Mouse (Mus musculus) embryonic facial prominence, embryonic 13.5 days (tissue): ENCODE results near the gene 2410137M14Rik. TPM values are rescaled to one million over a fixed set of nuclear protein-coding genes. Genes with fewer than 3 reads are reported as not detected.

ENCODE experiments used
- ATAC-seq: fragments of 200-750 bp; cut with Nextera tagmentation; 2 replicates; pipeline ENCODE4 v1.8.0; 2017; ENCODE audit warnings: low read depth; ENCODE audit not compliant: insufficient number of reproducible peaks, insufficient read depth, low FRiP score, low TSS enrichment
- H3K27ac ChIP-seq: fragments of 300-500 bp; sonication (generic); 2 replicates; pipeline ENCODE4 v1.5.1; 2015; ENCODE audit warnings: moderate library complexity, mild to moderate bottlenecking, inconsistent platforms
- H3K27me3 ChIP-seq: fragments of 300-500 bp; sonication (generic); 2 replicates; pipeline ENCODE4 v1.6.1; 2015; ENCODE audit warnings: mild to moderate bottlenecking, inconsistent platforms
- H3K36me3 ChIP-seq: fragments of 300-500 bp; sonication (generic); 2 replicates; pipeline ENCODE4 v1.6.1; 2015; ENCODE audit warnings: mild to moderate bottlenecking, inconsistent platforms
- H3K4me1 ChIP-seq: fragments of 300-500 bp; sonication (generic); 2 replicates; pipeline ENCODE4 v1.6.1; 2015; ENCODE audit warnings: inconsistent platforms
- H3K4me2 ChIP-seq: fragments of 300-500 bp; sonication (generic); 2 replicates; pipeline ENCODE4 v1.6.1; 2015; ENCODE audit warnings: moderate library complexity, mild to moderate bottlenecking, inconsistent platforms
- H3K4me3 ChIP-seq: fragments of 300-500 bp; sonication (generic); 2 replicates; pipeline ENCODE4 v1.5.1; 2015; ENCODE audit warnings: mild to moderate bottlenecking, inconsistent platforms
- H3K9ac ChIP-seq: fragments of 300-500 bp; sonication (generic); 2 replicates; pipeline ENCODE4 v1.6.1; 2015; ENCODE audit warnings: mild to moderate bottlenecking, inconsistent platforms
- H3K9me3 ChIP-seq: fragments of 300-500 bp; sonication (generic); 2 replicates; pipeline ENCODE4 v1.6.1; 2016; ENCODE audit warnings: inconsistent platforms
- WGBS: fragments of 180-500 bp; shearing (Covaris S2); methylation state at CpG from one replicate; pipeline ENCODE4 v1.1.7; 2015; ENCODE audit warnings: mixed read lengths; 5-methylcytosine and 5-hydroxymethylcytosine counted together
- polyA plus RNA-seq: library from polyadenylated mRNA; unstranded; fragments of >200 nt; fragmentation: Nextera tagmentation; extraction: Ambion mirVana; gene quantifications from 2 replicates; pipeline ENCODE4 v1.2.1, GENCODE M21; 2015

Gene 2410137M14Rik
- polyA plus RNA-seq, 1 experiment from 2014 or later: not detected

DNA sequence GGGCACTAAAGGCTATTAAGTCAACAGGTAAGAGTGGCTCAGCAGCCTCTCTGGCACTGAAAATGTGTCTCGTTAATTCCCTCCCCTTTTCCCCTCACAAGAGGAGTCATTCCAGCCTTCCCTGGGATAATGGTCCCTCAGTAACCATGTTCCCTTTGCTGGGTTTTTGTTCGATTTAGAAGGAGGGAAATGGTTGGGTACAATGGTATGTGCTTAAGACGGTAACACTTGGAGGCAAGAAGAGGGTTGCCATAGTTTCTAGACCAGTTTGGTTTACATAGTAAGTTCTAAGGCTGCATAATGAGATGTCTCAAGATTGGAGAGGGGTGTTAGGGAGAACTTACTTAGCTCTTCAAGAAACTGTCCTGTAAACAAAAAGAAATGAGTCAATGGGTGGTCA is 30.7 kb upstream of the 2410137M14Rik start:
- H3K27ac ChIP-seq: no peak overlapping the region
- no peak overlapping the region for H3K4me3 ChIP-seq
- no peak overlapping the region for H3K9ac ChIP-seq
- H3K36me3 ChIP-seq: peaks cover 45% of the 10 kb centered on the region
- no peaks in the 10 kb centered on the region for H3K27me3 ChIP-seq
- H3K4me1 ChIP-seq: peaks cover 4% of the 10 kb centered on the region; the same call in 1 of the 2 replicates
- no peaks in the 10 kb centered on the region for H3K9me3 ChIP-seq
- ATAC-seq: no peak
- WGBS: 85% methylated on average over 3 of the region's 3 CpGs
- no peak overlapping the region for H3K4me2 ChIP-seq

DNA sequence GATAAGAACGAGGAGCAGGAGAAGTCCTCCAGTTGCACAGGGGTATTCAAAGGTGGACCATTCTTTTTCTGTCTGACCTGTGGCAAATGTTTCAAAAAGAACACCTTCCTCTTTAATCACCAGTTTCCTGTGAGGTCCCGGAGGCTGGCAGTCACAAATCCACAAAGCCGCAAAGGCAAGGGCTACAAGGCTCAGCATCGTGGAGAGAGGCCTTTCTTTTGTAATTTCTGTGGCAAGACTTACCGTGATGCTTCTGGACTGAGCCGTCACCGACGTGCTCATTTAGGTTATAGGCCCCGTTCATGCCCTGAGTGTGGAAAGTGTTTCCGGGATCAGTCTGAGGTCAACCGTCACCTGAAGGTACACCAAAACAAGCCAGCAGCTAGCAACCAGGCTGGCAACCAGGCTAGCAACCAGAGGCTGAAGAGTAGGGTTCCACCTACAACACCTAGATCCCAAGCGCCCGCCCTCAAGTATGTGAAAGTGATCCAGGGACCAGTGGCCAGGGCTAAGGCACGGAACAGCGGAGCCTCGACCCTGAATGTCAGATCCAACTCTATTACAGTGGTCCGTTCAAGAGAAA is 28.5 kb upstream of the 2410137M14Rik start:
- H3K36me3 ChIP-seq: peaks cover 58% of the 10 kb centered on the region
- WGBS: 92% methylated on average over 17 of the region's 17 CpGs
- ATAC-seq: no peak

DNA sequence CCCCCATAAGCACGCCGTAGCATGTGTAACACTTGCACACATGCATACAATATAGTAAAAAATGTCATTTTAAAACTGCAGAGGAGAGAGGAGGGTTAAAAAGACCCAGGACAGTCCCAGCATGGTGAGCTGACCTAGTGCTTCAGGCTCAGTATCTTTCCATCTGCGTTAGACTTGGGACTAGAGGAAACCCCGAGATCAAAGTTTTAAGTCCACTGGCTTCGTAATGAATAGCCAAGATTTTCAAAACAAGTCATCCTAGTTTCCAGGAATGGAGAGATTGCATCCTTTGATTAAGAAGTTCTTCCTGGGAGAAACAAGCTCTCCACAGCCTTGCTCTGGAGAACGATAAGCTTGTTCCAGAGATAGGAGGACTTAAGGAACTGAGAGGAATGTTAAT is 27.1 kb upstream of the 2410137M14Rik start:
- H3K9me3 ChIP-seq: no peaks in the 10 kb centered on the region
- H3K27ac ChIP-seq: no peak overlapping the region
- no peak overlapping the region for H3K9ac ChIP-seq
- peaks cover 58% of the 10 kb centered on the region for H3K36me3 ChIP-seq
- no peak overlapping the region for H3K4me3 ChIP-seq
- no peak overlapping the region for H3K4me2 ChIP-seq
- 89% methylated on average over 6 of the region's 6 CpGs for WGBS
- no peak for ATAC-seq
- H3K27me3 ChIP-seq: no peaks in the 10 kb centered on the region
- H3K4me1 ChIP-seq: peaks cover 7% of the 10 kb centered on the region

More for the DNA sequence above, 28.5 kb upstream of the 2410137M14Rik start:
- H3K4me1 ChIP-seq: no peaks in the 10 kb centered on the region
- no peak overlapping the region for H3K4me3 ChIP-seq
- no peaks in the 10 kb centered on the region for H3K9me3 ChIP-seq
- H3K4me2 ChIP-seq: no peak overlapping the region
- no peak overlapping the region for H3K27ac ChIP-seq
- no peaks in the 10 kb centered on the region for H3K27me3 ChIP-seq
- H3K9ac ChIP-seq: no peak overlapping the region

DNA sequence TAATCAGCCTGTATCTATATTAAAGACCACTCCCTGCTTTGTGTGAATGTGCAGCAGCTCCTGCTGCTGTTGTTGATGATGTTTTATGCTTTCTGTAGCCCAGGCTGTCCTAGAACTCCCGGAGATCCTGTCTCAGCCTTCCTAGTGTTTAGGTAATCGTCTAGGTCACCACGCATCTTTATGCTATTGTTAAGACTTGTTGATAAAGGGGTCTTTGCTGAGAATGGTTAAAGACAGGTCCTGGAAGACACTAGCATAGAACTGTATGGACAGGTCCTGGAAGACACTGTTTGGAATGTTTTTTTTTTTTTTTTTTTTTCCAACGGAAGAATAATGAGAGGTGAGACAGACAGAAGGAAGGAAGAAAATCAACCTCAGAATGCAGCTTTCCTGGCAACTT is 22.3 kb upstream of the 2410137M14Rik start:
- peak overlapping the region; percentile 72 for H3K4me2 ChIP-seq
- peaks cover 9% of the 10 kb centered on the region for H3K4me1 ChIP-seq
- H3K9me3 ChIP-seq: no peaks in the 10 kb centered on the region
- H3K27me3 ChIP-seq: no peaks in the 10 kb centered on the region
- H3K36me3 ChIP-seq: peaks cover 29% of the 10 kb centered on the region
- peak overlapping the region; percentile 93; the same call in 1 of the 2 replicates for H3K27ac ChIP-seq
- no peak for ATAC-seq
- 44% methylated on average over 4 of the region's 4 CpGs for WGBS
- peak overlapping the region; percentile 81 for H3K4me3 ChIP-seq
- H3K9ac ChIP-seq: peak overlapping the region; percentile 96

DNA sequence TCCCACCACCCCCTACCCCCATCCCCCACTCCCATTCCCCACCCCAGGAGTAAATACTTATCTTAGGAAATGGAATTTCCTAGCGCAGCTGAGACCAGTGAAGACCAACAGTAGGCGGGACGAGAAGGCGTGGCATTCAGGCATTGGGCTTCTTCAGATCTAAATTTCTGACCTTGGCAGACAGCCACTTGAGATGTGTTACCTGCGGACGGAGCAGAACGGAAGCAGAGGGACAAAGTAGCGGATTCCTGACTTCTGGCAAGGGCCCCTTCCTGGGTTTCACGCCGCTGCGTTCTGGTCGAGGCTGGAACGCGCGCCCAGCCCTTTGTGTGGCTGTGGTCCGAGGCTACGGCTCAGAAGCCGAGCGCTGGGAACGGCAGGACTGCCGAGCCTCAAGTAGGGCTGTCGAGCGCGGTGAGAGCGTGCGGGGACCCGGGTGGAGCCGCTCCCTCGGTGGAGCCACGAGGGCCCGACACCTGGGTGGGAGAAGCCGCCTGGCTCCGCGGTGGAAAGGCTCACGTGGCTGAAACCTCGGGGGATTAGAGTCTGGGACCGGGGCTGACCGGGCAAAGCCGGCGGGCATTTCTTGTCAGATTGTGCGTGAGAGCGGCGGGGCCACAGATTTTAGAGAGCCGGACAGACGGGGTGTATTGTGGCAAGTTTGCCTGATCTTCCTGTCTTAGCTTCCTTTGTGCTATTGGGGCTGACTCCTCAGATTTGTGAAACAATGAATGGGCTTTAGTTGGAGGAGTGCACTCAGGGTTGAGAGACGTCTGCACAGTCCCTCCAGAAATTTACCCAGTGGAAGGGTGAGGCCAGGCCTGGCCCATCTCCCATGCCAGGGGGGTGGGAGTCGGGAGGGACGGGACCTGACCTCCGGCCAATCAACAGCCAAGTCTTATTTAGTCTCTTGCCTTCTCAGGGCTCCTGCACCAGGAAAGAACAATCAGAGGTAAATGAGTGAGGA is 21.6 kb upstream of the 2410137M14Rik start:
- peak overlapping the region; percentile 72 for H3K4me2 ChIP-seq
- no peaks in the 10 kb centered on the region for H3K9me3 ChIP-seq
- no peaks in the 10 kb centered on the region for H3K27me3 ChIP-seq
- peak overlapping the region; percentile 96 for H3K9ac ChIP-seq
- peak overlapping the region; percentile 81 for H3K4me3 ChIP-seq
- peaks cover 9% of the 10 kb centered on the region for H3K4me1 ChIP-seq
- H3K36me3 ChIP-seq: peaks cover 22% of the 10 kb centered on the region
- peak; percentile 82 for ATAC-seq
- under 1% methylated on average over 49 of the region's 49 CpGs for WGBS
- peak overlapping the region; percentile 93 for H3K27ac ChIP-seq

DNA sequence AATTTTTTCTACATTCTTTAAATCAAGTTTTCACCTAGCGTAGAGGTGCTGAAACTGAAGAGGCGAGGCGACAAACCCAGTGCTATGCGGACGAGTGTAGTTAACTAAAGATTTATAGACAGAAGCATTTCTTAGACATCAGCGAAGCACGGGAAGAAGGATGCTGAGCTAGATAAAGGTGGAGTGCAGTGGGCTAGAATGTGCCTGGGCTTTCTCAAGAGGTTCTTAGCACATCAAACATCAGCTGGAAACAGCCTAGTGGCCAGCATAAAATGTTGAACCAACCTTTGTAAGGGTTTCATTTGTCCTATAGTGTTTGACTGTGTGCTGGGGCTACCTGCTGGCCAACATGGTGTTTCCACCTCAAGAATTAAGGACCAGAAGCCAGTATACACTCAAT is 19.8 kb upstream of the 2410137M14Rik start, which contains the start of gene Zfp57:
Gene Zfp57, plus strand, starts transcription at position 301 of the 400 bp plus-strand sequence.
- 95% methylated on average over 7 of the region's 7 CpGs for WGBS
- Histone ChIP-seq H3K9ac (0 out of 2 replicates have a peak within 1 kb of the TSS, but pooled peaks have one; percentile 4), H3K27ac (no peak within 1 kb of the TSS), H3K4me2 (peak within 1 kb of the TSS; percentile 72), H3K4me3 (peak within 1 kb of the TSS; percentile 81; the same call in 1 of the 2 replicates), H3K36me3 (peaks cover 7% of the 10 kb centered on the region; the same call in 1 of the 2 replicates), H3K9me3 (no peaks in the 10 kb centered on the region), H3K4me1 (peaks cover 9% of the 10 kb centered on the region), H3K27me3 (no peaks in the 10 kb centered on the region)
- ATAC-seq: no peak

DNA sequence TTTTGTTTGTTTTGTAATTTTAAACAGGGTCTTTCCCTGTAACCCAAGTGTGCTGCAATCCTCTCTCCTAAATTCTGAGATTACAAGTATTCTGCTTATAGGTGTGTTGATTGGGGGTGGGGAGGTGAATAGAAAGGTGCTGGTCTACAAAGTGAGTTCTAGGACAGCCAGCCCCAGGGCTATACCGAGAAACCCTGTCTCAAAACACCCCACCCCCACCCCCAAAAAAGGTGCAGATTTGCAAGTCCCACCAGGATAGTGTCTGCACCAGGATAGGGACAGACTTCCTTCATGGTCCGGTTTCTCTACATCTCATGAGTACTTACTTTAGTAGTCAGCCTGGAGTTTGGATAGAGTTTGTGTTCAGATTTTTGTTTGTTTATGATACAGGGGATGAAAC is 17.4 kb upstream of the 2410137M14Rik start:
- Histone ChIP-seq H3K4me3 (no peak overlapping the region), H3K27ac (no peak overlapping the region), H3K9me3 (no peaks in the 10 kb centered on the region), H3K4me2 (no peak overlapping the region), H3K27me3 (no peaks in the 10 kb centered on the region), H3K9ac (no peak overlapping the region), H3K36me3 (no peaks in the 10 kb centered on the region), H3K4me1 (peaks cover 4% of the 10 kb centered on the region)
- ATAC-seq: no peak
- 63% methylated on average over 2 of the region's 2 CpGs for WGBS

DNA sequence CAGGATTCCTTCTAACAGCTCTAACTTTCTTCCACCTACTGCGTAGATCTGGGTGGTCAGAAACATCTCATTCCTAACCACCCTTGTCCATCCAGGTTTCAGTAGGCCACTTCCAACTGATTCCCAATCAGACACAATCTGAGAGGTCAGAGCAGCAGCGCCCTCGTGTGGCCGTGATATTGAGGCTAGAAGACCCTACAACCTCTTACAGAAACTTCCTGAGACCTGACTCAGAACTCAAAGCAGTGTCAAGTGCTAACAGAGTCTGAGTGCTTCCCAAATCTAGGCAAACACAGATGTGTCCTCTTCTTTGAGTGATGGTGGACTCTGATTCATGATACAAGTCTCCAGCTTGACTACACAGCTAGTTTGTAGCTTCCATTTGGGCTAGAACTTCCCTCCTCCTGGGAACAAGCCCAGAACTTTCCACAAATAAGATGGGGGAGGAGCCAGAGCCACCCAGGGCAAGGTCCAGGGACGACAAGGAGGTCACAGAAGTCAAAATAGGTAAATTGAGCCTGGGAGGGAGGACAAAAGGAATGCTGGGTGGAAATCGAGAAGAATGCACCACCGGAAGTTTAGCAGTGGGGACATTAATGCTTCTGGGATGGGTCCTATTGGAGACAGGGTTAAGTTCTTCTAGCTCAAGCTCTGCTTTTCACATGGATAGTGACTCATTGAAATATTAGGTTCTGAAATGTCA is 16.1 kb upstream of the 2410137M14Rik start:
- no peaks in the 10 kb centered on the region for H3K36me3 ChIP-seq
- H3K27ac ChIP-seq: no peak overlapping the region
- H3K9ac ChIP-seq: no peak overlapping the region
- no peaks in the 10 kb centered on the region for H3K9me3 ChIP-seq
- no peak overlapping the region for H3K4me3 ChIP-seq
- H3K4me1 ChIP-seq: no peaks in the 10 kb centered on the region
- no peaks in the 10 kb centered on the region for H3K27me3 ChIP-seq
- WGBS: 24% methylated on average over 7 of the region's 7 CpGs
- no peak for ATAC-seq
- H3K4me2 ChIP-seq: no peak overlapping the region

DNA sequence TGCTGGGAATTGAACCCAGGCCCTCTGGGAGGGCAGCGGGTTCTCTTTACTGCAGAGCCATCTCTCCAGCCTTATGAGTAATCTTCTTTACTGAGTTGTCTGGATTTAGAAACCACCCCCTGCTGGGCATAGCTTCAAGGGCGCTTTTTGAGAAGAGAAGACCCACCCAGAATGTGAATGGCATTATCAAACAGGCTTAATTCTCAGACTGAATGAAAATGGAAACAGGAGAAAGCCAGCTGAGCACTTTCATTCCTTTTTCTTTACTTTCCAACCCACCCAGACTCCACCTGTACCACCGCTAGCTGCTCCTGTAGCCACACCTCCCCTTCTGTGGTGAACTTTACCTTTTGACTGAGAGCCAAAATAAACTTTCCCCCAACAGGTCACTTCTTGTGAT is 14.4 kb upstream of the 2410137M14Rik start:
- no peaks in the 10 kb centered on the region for H3K36me3 ChIP-seq
- no peaks in the 10 kb centered on the region for H3K9me3 ChIP-seq
- H3K27ac ChIP-seq: no peak overlapping the region
- H3K27me3 ChIP-seq: no peaks in the 10 kb centered on the region
- H3K9ac ChIP-seq: no peak overlapping the region
- no peak overlapping the region for H3K4me2 ChIP-seq
- no peak for ATAC-seq
- H3K4me1 ChIP-seq: no peaks in the 10 kb centered on the region
- H3K4me3 ChIP-seq: no peak overlapping the region
- WGBS: 56% methylated on average over 3 of the region's 3 CpGs

DNA sequence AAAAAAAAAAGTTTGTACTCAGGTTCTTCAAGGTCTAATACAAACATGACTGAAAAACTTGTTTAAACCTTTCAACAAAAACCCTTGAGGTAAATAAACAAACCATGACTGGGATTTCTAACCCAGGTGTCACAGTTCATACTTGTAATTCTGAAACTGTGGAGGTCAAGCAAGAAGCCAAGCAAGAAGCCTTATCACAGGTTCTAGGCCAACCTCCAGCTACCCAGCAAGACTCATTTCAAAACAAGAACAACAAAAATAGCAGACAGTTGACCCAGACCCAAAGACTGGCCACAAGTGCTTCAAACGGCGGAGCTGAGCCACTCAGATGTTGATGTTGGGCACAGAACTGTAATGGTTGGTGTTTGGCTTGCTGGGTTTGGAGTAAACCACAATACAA is 13.5 kb upstream of the 2410137M14Rik start:
- Histone ChIP-seq H3K4me1 (no peaks in the 10 kb centered on the region), H3K36me3 (no peaks in the 10 kb centered on the region), H3K4me3 (no peak overlapping the region), H3K4me2 (no peak overlapping the region), H3K9ac (no peak overlapping the region), H3K27ac (no peak overlapping the region), H3K27me3 (peaks cover 5% of the 10 kb centered on the region), H3K9me3 (no peaks in the 10 kb centered on the region)
- 84% methylated on average over 2 of the region's 2 CpGs for WGBS
- no peak for ATAC-seq

DNA sequence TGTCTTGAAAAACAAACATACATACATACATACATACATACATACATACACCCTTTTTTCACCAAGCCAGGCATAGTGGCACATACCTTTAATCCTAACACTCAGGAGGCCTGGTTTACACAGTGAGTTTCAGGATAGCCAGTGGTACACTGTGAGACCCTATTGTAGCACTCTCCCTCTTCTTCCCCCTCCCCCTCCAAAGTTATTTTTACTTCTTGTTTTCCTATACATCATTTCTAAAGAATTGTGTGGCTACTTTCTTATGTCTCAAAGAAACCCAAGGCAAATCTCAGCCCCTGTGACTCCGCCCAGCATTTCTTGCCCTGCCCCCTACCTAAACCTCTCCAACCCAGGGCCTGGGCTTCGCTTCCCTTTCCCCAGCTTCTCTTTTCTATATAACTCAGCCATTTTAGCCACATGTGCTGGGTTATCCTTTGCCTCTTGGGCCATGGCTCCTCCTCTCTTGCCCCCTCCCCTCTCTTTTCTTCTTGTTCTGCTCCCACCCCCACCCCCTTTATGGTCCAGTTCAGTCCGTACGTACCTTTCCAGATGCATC is 12.8 kb upstream of the 2410137M14Rik start:
- H3K27ac ChIP-seq: no peak overlapping the region
- no peak for ATAC-seq
- no peaks in the 10 kb centered on the region; the same call in 1 of the 2 replicates for H3K4me1 ChIP-seq
- no peak overlapping the region for H3K9ac ChIP-seq
- WGBS: 84% methylated on average over 4 of the region's 4 CpGs
- H3K36me3 ChIP-seq: no peaks in the 10 kb centered on the region
- no peak overlapping the region for H3K4me2 ChIP-seq
- no peak overlapping the region for H3K4me3 ChIP-seq
- peaks cover 12% of the 10 kb centered on the region for H3K27me3 ChIP-seq
- H3K9me3 ChIP-seq: no peaks in the 10 kb centered on the region
